Mouse (Mus musculus): ENCODE data around the gene Bptf. TPM values are rescaled to one million over a fixed set of nuclear protein-coding genes. Genes with fewer than 3 reads are reported as not detected.

Bptf gene
- 16.1 and 17.7 TPM in 2 replicates for polyA plus RNA-seq (2012; rRNA removed)

GRCm38 (mm10) chr11:107131749-107132421 lies at the start of gene Bptf:
Gene Bptf, minus strand, starts transcription at chr11:107132127.
- peak within 1 kb of the TSS; percentile 97 for H3K27ac ChIP-seq (ENCODE audit: control insufficient read depth, insufficient read depth, low read depth, low read length)
- no peaks in the 10 kb centered on the region for H3K36me3 ChIP-seq (ENCODE audit: control insufficient read depth, insufficient read depth, low read length)
- TF ChIP-seq POLR2A (IDR thresholded peaks at IDR 0.05; ENCODE audit: control insufficient read depth, low read depth, low read length) = peak; percentile 53; the same call in 1 of the 2 replicates
- peak; percentile 70; the same call in 1 of the 2 replicates for TF ChIP-seq CTCF (IDR thresholded peaks at IDR 0.05; ENCODE audit: control insufficient read depth, insufficient read depth, insufficient replicate concordance, low read depth, low read length)
- H3K4me3 ChIP-seq (ENCODE audit: control insufficient read depth, low read depth, low read length) = peak within 1 kb of the TSS; percentile 99
- H3K4me1 ChIP-seq (ENCODE audit: control insufficient read depth, insufficient read depth, low read length) = peaks cover 12% of the 10 kb centered on the region
- H3K27me3 ChIP-seq (ENCODE audit: control insufficient read depth, insufficient read depth, low read length) = no peaks in the 10 kb centered on the region

- no peak for TF ChIP-seq POLR2A (IDR thresholded peaks at IDR 0.05; ENCODE audit: control insufficient read depth, low read depth, low read length)
- no peak for TF ChIP-seq CTCF (IDR thresholded peaks at IDR 0.05; ENCODE audit: control insufficient read depth, insufficient read depth, insufficient replicate concordance, low read depth, low read length)
- Histone ChIP-seq H3K4me3 (ENCODE audit: control insufficient read depth, low read depth, low read length) (no peak overlapping the region), H3K4me1 (ENCODE audit: control insufficient read depth, insufficient read depth, low read length) (no peaks in the 10 kb centered on the region), H3K27ac (ENCODE audit: control insufficient read depth, insufficient read depth, low read depth, low read length) (no peak overlapping the region), H3K36me3 (ENCODE audit: control insufficient read depth, insufficient read depth, low read length) (peaks cover under 1% of the 10 kb centered on the region; the same call in 1 of the 2 replicates), H3K27me3 (ENCODE audit: control insufficient read depth, insufficient read depth, low read length) (no peaks in the 10 kb centered on the region)
These were observed 29.3 kb upstream of the Bptf start for GRCm38 (mm10) chr11:107161215-107161614.

GRCm38 (mm10) chr11:107159034-107159433 lies 27.1 kb upstream of the Bptf start:
- H3K27ac ChIP-seq (ENCODE audit: control insufficient read depth, insufficient read depth, low read depth, low read length) = no peak overlapping the region
- H3K36me3 ChIP-seq (ENCODE audit: control insufficient read depth, insufficient read depth, low read length) = no peaks in the 10 kb centered on the region
- no peak for TF ChIP-seq POLR2A (IDR thresholded peaks at IDR 0.05; ENCODE audit: control insufficient read depth, low read depth, low read length)
- no peak for TF ChIP-seq CTCF (IDR thresholded peaks at IDR 0.05; ENCODE audit: control insufficient read depth, insufficient read depth, insufficient replicate concordance, low read depth, low read length)
- H3K27me3 ChIP-seq (ENCODE audit: control insufficient read depth, insufficient read depth, low read length) = no peaks in the 10 kb centered on the region
- H3K4me1 ChIP-seq (ENCODE audit: control insufficient read depth, insufficient read depth, low read length) = no peaks in the 10 kb centered on the region
- no peak overlapping the region for H3K4me3 ChIP-seq (ENCODE audit: control insufficient read depth, low read depth, low read length)

GRCm38 (mm10) chr11:107156977-107157642 lies 25.2 kb upstream of the Bptf start:
- H3K36me3 ChIP-seq (ENCODE audit: control insufficient read depth, insufficient read depth, low read length) = no peaks in the 10 kb centered on the region
- TF ChIP-seq POLR2A (IDR thresholded peaks at IDR 0.05; ENCODE audit: control insufficient read depth, low read depth, low read length) = no peak
- no peak for TF ChIP-seq CTCF (IDR thresholded peaks at IDR 0.05; ENCODE audit: control insufficient read depth, insufficient read depth, insufficient replicate concordance, low read depth, low read length)
- no peak overlapping the region for H3K4me3 ChIP-seq (ENCODE audit: control insufficient read depth, low read depth, low read length)
- H3K4me1 ChIP-seq (ENCODE audit: control insufficient read depth, insufficient read depth, low read length) = no peaks in the 10 kb centered on the region
- no peak overlapping the region for H3K27ac ChIP-seq (ENCODE audit: control insufficient read depth, insufficient read depth, low read depth, low read length)
- H3K27me3 ChIP-seq (ENCODE audit: control insufficient read depth, insufficient read depth, low read length) = no peaks in the 10 kb centered on the region

GRCm38 (mm10) chr11:107155292-107155691 lies 23.4 kb upstream of the Bptf start:
- Histone ChIP-seq H3K27me3 (ENCODE audit: control insufficient read depth, insufficient read depth, low read length) (no peaks in the 10 kb centered on the region), H3K36me3 (ENCODE audit: control insufficient read depth, insufficient read depth, low read length) (no peaks in the 10 kb centered on the region), H3K27ac (ENCODE audit: control insufficient read depth, insufficient read depth, low read depth, low read length) (no peak overlapping the region), H3K4me3 (ENCODE audit: control insufficient read depth, low read depth, low read length) (no peak overlapping the region), H3K4me1 (ENCODE audit: control insufficient read depth, insufficient read depth, low read length) (no peaks in the 10 kb centered on the region)
- TF ChIP-seq CTCF (IDR thresholded peaks at IDR 0.05; ENCODE audit: control insufficient read depth, insufficient read depth, insufficient replicate concordance, low read depth, low read length) (no peak), POLR2A (IDR thresholded peaks at IDR 0.05; ENCODE audit: control insufficient read depth, low read depth, low read length) (no peak)

- Histone ChIP-seq H3K4me1 (ENCODE audit: control insufficient read depth, insufficient read depth, low read length) (no peaks in the 10 kb centered on the region), H3K27ac (ENCODE audit: control insufficient read depth, insufficient read depth, low read depth, low read length) (no peak overlapping the region), H3K4me3 (ENCODE audit: control insufficient read depth, low read depth, low read length) (peak overlapping the region; percentile 11; the same call in 1 of the 2 replicates), H3K27me3 (ENCODE audit: control insufficient read depth, insufficient read depth, low read length) (no peaks in the 10 kb centered on the region), H3K36me3 (ENCODE audit: control insufficient read depth, insufficient read depth, low read length) (no peaks in the 10 kb centered on the region)
- TF ChIP-seq POLR2A (IDR thresholded peaks at IDR 0.05; ENCODE audit: control insufficient read depth, low read depth, low read length) (no peak), CTCF (IDR thresholded peaks at IDR 0.05; ENCODE audit: control insufficient read depth, insufficient read depth, insufficient replicate concordance, low read depth, low read length) (no peak)
These were observed 22.5 kb upstream of the Bptf start for GRCm38 (mm10) chr11:107154431-107154830.

- TF ChIP-seq CTCF (IDR thresholded peaks at IDR 0.05; ENCODE audit: control insufficient read depth, insufficient read depth, insufficient replicate concordance, low read depth, low read length) (no peak), POLR2A (IDR thresholded peaks at IDR 0.05; ENCODE audit: control insufficient read depth, low read depth, low read length) (no peak)
- Histone ChIP-seq H3K27me3 (ENCODE audit: control insufficient read depth, insufficient read depth, low read length) (no peaks in the 10 kb centered on the region), H3K4me1 (ENCODE audit: control insufficient read depth, insufficient read depth, low read length) (no peaks in the 10 kb centered on the region), H3K4me3 (ENCODE audit: control insufficient read depth, low read depth, low read length) (no peak overlapping the region), H3K27ac (ENCODE audit: control insufficient read depth, insufficient read depth, low read depth, low read length) (no peak overlapping the region), H3K36me3 (ENCODE audit: control insufficient read depth, insufficient read depth, low read length) (no peaks in the 10 kb centered on the region)
These were observed 21.7 kb upstream of the Bptf start for GRCm38 (mm10) chr11:107153645-107154044.
